21 mouse cellular contexts compared by ENCODE assay signal in genomic region chr9:106262075-106262474, GRCm38 (mm10). TPM values are rescaled to one million over a fixed set of nuclear protein-coding genes. Genes with fewer than 3 reads are reported as not detected.
"Had no signal": no experiment of that assay in that cellular context is flagged by ENCODE, and none has a peak within 500 bp of the region (broad histone marks: within the 10 kb centered on the region; RNA-seq: fewer than 3 reads in every experiment).

No protein-coding gene starts in this region.

- H3K9me3 ChIP-seq: midbrain, embryonic 10.5 days; midbrain, embryonic 12.5 days; neural tube, embryonic 13.5 days; neural tube, embryonic 15.5 days had no signal

- H3K36me3 ChIP-seq: midbrain, embryonic 10.5 days; midbrain, embryonic 12.5 days; neural tube, embryonic 13.5 days; neural tube, embryonic 15.5 days had no signal

- DNase-seq: lung, embryonic 14.5 days; lung, postnatal 4 days; midbrain, embryonic 14.5 days; retina, postnatal 1 day; right cerebral cortex, adult 18-20 months; right cerebral cortex, postnatal 25 days; right cerebral cortex, postnatal 4 days; spleen, adult 18-20 months; thymus, adult 18-20 months; thymus, postnatal 14 days; thymus, postnatal 36 days had no signal

- H3K27me3 ChIP-seq: midbrain, embryonic 12.5 days; neural tube, embryonic 13.5 days; neural tube, embryonic 15.5 days had no signal

- ATAC-seq: midbrain, embryonic 16.5 days had no signal

- H3K27ac ChIP-seq: liver, embryonic 14.5 days; midbrain, embryonic 10.5 days; midbrain, embryonic 12.5 days; neural tube, embryonic 13.5 days; neural tube, embryonic 15.5 days had no signal

- H3K4me2 ChIP-seq: lung, embryonic 14.5 days; midbrain, embryonic 12.5 days; neural tube, embryonic 13.5 days; neural tube, embryonic 15.5 days had no signal

- H3K9ac ChIP-seq: liver, embryonic 14.5 days; lung, embryonic 14.5 days; midbrain, embryonic 12.5 days; neural tube, embryonic 13.5 days; neural tube, embryonic 15.5 days had no signal

- H3K4me1 ChIP-seq: midbrain, embryonic 12.5 days; neural tube, embryonic 13.5 days; neural tube, embryonic 15.5 days had no signal

- H3K4me3 ChIP-seq: midbrain, embryonic 10.5 days; midbrain, embryonic 12.5 days; myocyte; neural tube, embryonic 13.5 days; neural tube, embryonic 15.5 days had no signal

RNA-seq across cellular contexts. Expression of gene Tlr9, which starts 39.7 kb away (rescaled TPM):
- total RNA-seq: megakaryocyte-erythroid progenitor cell, adult 5-6 weeks had no signal
- polyA plus RNA-seq: lung, embryonic 16.5 days; midbrain, embryonic 10.5 days; midbrain, embryonic 12.5 days; midbrain, embryonic 16.5 days; myocyte; neural tube, embryonic 11.5 days; neural tube, embryonic 13.5 days; neural tube, embryonic 15.5 days had no signal
